Mouse (Mus musculus): ENCODE results near the gene Nhsl2.
"Not testable (repeated sequence)": the region's sequence is repeated elsewhere in the genome, so short reads cannot be mapped to it uniquely, and the experiment has no call there.

Nhsl2 gene

DNA sequence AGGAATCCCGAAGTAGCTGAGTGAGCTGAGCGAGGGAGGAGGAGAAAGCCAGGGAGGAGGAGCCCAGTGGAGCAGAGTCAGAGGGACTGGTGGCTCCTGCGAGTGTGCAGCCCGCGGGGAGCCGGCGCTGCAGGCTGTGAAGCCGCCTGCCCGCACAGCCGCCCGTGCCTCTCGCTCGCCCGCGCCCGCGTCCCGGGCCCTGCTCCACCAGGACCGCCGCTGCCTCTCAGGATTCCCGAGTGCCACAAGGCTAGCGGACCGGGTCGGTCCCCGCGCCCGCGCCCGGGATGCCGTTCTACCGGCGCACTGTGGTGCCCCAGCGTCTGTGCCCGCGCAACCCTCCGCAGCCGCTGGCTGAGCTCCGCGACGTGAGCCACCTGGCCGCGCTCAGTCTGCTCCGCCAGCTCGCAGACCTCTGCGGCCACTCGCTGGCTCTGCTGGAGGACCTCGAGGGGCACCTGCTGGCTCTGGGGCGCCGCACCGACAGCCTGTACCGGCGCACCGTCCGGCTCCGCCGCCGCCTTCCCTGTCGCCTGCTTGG, at the start of gene Nhsl2:
TSS of gene Nhsl2 (plus strand) at position 105 of the 541 bp plus-strand sequence.
- peak; percentile 49 to 64 for DNase-seq

DNA sequence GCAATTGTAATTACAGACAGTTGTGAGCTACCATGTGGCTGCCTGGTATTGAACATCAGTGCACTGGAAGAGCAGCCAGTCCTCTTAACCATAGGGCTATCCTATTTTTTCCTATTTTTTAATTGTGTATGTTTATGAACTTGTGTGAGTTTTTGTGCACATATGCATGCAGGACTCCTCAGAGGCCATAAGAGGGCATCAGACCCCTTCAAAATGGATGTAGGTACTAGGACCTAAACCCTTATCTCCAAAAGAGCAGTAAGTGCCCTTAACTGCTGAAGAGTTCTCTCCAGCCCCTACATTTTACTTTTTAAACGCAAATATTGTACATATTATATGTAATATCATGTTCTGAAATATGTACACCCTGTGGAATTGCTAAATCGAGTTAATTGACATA, 43.7 kb upstream of the Nhsl2 start:
- DNase-seq, result no peak

DNA sequence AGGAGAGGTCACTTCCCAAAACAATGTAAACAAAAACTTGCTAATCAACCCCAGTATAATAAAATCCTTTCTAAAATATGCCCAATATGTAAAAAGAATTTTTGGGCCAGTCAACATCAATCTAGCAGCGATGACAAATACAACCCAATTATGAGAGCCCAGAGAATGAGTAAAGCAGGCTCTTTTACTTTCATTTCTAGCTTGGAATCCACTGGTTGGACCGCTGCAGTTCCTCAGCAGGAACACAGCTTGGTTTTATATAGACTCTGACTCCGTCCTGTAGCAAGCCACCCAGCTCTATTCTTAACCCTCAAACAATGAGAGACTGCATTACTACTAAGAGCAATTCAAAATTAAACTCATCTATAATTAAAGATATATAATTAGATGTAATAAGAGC, 37.4 kb upstream of the Nhsl2 start:
- no peak for DNase-seq

DNA sequence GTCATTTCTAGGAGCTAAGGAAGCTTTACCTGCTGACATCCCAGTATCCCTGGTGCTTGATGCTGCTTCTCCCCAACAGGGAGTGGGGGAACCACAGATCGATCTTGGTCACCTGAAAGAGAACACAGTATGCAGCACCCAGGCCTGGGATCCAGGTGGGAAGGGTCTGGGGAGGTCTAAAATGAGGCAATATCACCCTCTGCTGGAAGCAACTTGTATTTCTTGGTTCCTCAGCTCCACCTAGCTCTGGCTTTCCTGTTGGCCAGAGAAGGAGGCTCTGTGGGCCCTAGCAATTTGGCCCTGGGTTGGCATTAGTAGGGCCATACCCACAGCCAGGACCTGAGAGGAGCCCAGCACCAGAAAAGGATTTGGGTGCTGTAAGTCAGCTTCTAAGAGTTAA, 30.0 kb upstream of the Nhsl2 start:
- DNase-seq, result peak in 1 of 2 experiments; percentile 9

DNA sequence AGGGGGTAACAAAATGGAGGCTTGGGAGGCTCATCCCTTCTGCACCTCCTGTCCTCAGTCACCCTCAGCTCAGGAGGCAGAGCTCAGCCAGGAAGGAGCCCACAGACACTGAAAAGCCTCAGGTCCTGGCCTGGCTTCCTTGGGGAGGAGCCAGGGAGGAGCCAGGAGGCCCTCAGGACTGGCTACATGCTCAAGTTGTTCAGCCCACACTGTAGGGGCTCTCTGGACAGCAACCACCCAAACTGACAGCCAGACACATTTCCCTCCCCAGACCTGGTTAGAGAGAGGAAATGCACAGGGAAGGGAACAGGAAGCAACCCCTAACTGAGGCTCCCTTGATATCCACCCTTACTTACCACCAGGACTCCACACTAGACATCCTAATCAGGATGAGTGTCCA, 29.2 kb upstream of the Nhsl2 start:
- not testable (repeated sequence) for DNase-seq

DNA sequence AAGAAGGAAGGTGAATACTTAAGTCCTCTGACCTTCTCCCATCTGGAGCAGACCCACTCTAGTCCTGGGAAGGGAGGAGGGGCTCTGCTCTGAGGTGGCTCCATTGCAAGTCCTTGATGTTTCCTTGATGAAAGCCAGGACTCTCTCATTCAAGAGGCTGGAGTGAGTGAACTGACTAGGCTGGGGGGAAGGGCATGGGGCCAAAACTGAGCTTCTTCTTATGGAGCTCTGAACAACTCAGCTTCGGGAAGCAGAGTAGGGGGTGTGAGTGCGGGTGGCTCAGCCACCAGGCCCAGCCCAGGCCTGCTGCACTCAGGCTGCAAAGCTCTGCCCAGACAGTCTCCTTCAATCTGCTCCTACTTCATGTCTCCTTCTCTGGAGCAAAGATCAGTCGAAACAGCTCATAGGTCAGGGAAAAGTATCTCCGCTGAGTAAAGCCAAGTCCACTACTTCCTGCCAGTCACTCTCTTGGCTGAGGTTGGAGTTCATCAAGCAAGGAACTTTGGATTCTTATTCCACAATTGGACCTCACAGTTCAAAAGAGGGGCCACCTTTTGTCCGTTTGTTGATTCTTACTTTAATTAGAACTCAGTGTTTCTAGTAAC, 1.9 kb upstream of the Nhsl2 start:
- DNase-seq, result peak; percentile 23 to 72

DNA sequence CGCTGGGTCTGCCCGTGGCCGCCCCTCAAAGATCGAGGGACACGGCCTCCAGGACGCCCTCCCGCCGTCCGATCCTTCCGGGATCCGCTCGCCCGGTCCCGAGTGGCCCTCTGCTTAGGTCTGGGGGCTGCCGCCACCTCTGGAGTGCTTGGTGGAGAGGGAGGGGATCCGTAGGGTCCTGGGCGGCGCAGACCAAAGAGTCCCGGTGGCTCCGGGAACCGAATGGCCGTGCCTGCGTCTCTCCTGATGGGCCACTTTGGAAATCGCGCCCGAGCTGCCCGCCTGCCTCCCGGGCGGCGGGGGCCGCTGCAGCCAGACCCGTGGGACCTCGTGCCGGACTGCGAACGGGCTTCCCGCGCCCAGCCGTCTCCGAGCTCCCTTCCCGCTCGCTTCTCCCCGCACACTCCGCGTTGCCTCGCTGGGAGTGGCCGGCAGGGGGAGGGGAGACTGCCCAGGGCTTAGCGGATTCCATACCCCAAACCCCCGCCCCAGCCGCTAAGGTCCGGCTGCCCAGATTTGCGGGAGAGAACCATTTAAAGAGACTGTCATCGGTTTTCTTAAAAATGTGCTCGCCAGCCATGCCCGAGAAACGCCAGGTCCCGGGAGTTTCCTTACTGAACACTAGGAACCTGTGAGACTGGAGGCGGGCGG, 841 bp downstream of the Nhsl2 start:
- DNase-seq, result peak; percentile 12 to 27

DNA sequence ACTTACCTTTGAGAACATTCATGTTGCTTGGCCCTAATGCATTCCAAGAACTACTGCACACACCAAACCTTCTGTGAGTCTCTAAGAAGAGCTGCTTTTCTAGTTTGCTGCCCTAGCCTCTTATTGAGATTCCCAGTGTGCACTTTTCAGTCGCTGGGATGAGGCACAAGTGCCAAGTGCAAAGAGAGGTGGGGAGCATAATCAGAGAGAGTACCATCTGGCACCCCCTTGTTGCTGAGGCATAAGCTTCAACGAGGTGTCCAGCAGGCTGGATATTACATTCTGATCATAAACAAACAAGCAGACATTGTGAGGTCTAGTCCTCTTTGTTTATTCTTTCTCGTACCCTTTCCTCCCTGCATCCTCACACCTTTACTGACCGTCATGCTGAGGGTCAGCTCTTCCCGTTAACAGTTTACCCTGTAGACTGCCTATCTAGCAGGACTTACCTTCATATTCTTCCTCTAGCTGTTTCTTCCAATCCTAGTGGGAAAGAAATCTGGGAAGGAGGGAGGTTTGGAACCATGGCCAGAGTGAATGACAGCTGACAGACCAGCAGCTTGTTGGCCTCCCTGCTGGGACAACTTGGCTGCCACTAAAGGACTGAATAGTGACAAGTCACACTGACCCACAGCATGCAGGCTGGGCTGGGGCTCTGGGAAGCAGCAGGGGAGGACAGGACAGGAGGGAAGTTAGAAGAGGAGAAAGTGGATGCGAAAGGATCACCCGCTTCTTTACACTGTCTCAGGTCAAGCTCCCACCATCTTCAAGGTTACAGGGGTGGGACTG, 2.6 kb downstream of the Nhsl2 start:
- no peak for DNase-seq

DNA sequence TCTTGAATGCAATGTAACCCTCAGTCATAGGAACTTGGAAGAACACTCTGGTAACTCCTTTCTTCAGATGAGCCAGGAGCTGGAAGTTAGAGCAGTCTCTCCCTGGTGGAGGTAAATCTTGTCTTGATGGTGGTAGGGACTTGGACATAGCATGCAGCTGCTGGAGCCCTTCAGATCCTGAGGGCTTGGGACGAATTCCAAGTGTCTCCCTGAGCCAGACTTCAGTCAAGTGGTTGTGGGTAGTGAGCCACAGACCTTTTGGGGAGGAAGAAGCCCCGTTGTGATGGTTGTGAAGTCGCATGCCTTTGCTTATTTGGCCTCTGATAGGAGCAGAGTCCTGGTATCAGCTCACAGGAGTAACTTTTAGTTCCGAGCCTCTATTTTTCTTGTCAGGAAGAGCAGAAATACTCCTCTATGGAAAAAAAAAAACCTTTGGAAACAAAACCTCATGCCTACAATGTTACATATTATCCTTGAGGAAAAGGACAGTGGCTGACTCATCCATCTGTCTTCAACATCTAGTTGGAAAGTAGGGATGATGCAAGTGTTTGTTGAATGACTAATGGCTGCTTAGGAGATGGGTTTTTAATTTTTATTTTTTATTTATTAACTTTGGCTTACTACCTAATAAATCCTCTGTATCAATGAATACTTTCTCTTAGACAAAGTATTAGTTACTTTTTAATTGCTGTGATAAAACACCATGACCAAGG, 14.6 kb downstream of the Nhsl2 start:
- DNase-seq, result no peak

DNA sequence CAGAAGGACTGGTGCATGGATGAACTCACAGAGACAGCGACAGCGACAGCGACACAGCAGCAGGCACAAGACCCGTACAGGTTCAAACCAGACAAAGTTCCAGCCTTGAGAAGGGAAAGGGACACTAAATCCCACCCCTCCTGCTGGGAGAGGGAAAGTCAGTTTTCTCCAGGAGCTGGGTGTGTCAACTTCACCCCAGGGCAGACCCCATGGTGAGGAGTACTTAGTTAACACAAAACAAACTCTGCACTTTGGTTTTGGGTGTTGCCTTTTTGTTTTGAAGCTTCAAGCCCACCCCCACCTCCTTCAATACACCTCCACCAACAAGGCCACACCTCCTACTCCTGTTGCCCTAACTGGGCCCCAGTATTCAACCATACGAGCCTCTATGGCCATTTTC, 15.6 kb downstream of the Nhsl2 start:
- DNase-seq, result no peak

DNA sequence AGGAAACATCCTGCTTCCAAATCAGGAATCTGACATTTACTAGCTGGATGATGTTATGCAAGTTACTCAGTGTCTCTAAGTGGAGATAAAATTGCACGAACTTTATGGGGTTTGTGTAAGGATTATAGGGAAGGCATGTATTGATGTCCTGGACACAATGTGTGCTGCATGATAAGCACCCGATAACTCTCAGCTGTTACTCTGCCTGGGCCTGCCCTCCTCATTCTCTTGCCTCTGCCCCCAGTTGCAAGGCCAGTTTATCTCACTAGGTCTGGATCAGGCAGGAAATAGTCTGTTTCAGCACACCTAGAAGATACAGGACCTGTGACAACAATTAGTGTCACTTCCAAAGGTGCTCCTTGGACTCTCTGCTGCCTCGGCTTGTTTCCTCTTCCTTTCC, 25.0 kb downstream of the Nhsl2 start:
- no peak for DNase-seq

DNA sequence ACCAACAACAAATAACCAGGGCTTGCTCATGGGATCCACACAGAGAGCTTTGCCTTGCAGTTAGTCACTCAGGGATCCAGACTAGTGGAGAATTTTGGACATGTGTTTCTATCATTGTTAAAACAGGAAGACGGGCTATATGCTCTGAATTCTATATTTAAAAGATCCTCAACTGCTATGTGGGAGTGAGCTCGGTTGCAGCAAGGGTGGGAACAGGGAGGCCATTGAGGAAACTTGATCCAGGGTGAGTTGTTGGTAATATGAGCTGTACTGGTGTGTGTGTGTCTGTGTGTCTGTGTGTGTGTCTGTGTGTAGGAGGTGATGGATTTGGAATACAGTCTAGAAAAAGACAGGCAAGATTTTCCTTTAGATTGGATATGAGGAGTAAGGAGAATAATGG, 25.7 kb downstream of the Nhsl2 start:
- DNase-seq, result no peak

DNA sequence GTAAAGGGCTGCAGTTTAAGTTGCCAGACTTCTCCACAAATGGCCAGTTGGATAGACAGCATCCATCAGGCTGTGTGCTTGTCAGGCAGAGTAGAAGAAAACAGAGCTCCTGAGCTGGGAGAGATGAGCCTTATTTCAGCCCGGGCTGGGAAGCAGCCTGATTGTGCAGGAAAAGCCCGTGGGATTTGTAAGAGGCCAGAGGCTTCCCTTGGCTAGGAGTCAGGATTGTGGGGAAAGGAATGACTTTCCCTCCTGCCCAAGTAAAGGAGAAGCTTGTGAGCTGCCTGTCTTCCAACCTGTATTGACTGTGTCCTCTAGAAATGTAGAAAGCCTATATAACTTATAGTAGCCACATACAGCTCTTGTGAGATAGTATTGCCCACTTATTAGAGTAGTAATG, 27.0 kb downstream of the Nhsl2 start:
- DNase-seq, result no peak

DNA sequence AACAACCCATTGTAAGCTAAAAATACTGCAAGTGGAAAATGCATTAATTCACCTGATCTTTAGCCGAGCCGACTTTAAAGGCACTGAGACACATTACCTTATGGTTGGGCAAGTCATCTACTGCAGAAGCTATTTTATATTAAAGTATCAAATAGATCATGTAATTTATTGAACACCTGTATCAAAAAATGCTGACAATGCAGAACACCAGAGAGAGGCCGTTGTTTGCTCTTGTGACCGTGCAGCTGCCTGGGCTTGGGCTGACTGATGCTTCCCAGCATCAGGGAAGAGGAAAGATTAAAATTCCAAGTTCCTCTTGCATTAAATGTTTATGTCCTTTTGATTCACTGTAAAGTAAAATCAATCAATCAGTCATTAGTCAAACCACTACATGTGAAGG, 28.7 kb downstream of the Nhsl2 start:
- no peak for DNase-seq

DNA sequence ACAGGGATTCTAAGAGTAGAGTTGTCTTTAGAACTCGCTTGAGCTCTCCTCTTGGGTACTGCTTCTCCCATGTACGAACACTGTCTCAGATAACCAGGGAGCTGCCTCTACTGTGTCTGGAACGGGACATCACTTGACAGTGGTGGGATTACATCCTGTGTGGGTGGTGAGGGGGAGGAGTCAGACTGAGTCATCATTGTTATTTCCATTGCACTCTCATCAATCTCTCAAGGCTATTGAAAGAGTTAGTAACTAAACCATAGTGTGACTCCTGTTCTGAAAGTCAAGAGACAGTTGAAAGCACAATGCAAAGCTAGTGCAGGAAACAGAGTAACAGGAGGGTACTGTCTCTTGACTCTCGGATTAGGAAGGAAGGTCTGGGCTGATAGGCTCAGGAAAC, 29.4 kb downstream of the Nhsl2 start:
- DNase-seq, result no peak

DNA sequence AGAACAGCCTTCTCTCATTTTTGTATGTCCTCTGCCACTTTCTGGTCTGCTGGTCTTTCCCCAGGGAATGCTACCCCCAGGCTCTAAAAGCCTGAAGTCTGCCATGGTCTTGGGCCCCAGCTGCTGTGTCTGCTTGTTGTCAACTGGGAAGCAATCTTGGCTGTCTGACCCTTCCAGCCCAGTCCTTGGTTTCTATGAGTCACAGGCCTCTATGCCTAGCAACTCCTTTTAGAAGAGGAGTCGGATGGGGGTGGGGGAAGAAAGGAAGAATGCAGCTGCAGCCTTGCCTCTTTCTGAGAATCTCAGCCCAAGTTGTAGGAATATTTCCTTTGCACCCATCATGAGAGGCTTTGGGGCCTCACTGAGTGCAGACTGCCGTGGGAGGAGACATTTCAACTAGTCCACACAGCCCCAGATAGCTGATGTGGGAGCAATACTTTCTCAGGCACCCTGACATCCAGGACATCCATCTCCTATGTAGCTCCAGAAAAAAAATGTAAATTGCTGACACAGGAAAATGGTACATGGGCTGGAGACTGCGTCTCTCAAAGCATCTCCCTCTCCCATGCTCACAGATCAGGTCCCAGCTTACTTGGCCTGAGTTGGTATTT, 33.1 kb downstream of the Nhsl2 start:
- peak in 1 of 2 experiments; percentile 21 for DNase-seq

DNA sequence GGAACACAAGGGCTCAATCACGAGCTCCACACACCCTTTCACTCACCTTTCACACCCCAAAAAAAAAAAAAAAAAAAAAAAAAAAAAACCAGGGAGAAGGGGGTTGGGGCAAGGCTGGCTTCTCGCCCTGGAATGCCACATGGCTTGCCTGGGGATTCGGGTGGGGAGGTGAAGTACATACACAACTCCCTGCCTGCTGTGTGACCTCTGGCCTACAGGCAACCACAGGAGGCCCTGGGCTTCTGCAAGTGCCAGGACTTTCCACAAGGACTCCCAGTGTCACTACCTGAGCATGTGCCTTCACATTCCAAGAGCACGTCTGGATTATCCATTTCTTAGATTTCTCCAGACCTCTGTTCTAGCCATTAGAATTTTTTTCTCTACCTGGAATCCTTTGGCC, 40.2 kb downstream of the Nhsl2 start:
- peak in 1 of 2 experiments; percentile 24 for DNase-seq

DNA sequence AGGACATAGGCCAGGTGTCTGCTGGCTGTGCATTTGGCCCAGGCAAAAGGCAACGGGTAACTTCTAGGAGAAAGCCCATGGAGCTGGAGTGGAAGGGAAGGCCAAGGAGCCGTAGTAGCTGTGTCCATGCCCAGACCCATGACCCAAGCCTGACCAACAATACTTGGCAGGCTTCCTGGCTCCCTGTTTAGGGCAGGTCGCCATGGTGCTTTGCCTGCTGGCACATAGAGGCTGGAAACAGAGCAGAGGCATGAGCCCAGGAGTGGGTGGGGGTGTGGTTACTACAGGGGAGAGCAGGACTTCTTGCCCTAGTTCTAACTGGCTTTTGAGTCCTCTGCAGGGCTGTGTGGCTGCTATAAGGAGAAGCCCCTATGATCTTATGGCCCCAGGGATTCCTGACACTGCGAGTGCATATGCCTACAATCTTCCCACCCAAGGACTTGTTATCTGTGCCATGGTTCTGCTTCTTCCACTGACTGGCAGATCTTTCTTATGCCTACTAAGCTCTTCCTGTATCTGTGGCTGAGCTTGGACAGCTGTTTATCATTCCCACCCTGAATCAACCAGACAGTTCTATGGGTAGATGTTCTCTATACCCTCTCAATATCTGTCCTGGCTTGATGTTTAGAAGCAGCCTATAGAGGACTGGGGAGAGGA, 40.8 kb downstream of the Nhsl2 start:
- DNase-seq, result peak; percentile 16 to 23

DNA sequence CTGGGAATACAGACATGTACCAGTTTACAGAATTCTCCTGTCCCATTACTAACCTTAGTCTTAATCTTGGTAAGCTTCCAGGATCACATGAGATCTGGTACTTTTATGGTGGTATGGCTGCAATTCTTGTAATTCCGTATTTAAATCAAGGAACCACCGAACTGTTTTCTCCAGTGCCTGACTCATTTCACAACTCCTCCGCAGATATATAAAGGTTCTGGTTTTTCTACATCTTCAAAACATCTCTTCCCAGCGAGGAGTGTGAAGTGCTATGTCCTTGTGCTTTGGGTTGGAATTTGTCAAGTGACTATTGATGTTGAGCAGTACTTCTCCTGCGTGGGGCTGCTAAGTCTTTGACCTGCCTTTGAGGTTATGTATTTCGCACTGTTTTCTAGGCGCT, 44.6 kb downstream of the Nhsl2 start:
- DNase-seq, result no peak

DNA sequence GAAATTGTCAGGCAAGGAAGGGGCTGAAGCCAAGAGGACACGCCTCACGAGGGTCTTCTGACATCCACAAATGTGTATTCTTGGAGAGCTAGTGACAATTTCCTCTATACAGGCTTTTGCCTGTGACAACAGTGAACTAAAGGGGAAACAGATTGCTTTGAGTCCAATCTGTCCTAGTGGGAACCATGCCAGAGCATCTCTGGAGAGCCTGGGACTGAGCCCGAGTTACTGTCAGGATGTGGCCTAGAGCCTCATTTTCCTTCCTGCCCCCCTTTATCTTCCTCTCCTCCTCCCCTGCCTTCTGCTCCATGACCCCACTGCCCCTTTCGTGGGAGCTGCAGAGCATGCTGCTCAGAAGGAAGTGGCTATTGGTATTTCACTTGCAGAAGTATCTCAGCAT, 49.2 kb downstream of the Nhsl2 start:
- peak in 1 of 2 experiments; percentile 17 for DNase-seq

DNA sequence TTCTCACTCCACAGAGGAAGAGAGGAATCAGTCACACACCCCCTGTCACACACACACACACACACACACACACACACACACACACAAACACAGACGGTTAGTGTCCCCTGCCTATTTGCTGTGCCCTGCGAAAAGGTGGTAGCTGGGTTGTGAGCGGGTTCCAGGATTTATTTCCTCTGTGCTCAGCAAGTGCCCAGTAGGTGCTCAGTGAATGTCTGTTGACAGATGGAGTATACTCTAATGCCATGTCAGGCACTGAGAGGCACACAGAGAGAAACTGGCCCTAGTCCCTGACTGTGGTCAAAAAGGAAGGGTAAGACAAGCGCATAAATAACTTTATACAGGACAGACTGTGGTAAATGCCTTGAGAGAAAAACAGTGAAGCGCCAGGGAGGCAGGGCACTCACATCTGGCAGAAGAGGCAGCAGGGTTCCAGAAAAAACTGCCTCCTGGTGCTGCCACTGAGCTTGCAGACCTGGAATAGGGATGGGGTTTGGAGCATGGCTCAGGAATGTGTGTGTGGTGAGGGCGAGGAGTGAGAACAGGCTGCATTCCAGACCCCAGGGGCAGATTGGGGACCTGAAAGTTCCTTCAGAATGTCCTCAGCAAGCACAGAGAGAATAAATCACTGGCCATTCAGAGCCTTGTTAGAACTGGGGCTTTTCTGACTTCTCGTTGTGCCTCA, 52.8 kb downstream of the Nhsl2 start:
- DNase-seq, result no peak

DNA sequence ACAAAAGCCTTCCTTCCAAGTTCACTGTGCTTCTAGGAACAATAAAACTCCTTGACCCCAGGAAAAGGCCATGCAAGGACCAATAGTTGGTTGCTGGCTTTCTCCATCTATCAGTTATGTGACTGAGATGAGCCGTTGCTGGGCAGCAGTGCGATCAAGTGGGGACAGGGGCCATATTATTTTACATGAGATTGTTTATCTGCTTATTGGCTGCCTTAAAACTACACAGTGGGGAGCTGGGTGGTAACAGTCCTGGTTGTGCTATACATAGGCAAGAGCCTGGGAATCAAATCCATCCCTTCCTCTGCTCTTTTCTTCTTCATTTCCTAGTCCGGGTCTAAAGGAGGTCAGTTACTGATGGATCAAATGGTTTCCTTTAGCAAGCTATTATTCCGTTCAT, 53.4 kb downstream of the Nhsl2 start:
- no peak for DNase-seq

Measured in lung, postnatal 4 days (tissue).